Mouse (Mus musculus): Measurements from ENCODE around the gene Col2a1.

Gene Col2a1

GRCm38 (mm10) chr15:97963989-97964835, 40.3 kb downstream of the Col2a1 start, which contains the start of gene Tmem106c:
Gene Tmem106c, plus strand, starts transcription at chr15:97964200.
- DNase-seq (ENCODE audit: low spot score), result peak; percentile 96

GRCm38 (mm10) chr15:97963329-97963988, 41.0 kb downstream of the Col2a1 start:
- peak; percentile 34 for DNase-seq (ENCODE audit: low spot score)

- DNase-seq (ENCODE audit: low spot score), result no peak
These were observed 48.1 kb downstream of the Col2a1 start for GRCm38 (mm10) chr15:97956416-97956815.

- no peak for DNase-seq (ENCODE audit: low spot score)
These were observed 48.8 kb downstream of the Col2a1 start for GRCm38 (mm10) chr15:97955742-97956141.

GRCm38 (mm10) chr15:97955286-97955685, 49.2 kb downstream of the Col2a1 start:
- DNase-seq (ENCODE audit: low spot score), result no peak

- DNase-seq (ENCODE audit: low spot score), result no peak
These were observed 49.8 kb downstream of the Col2a1 start for GRCm38 (mm10) chr15:97954671-97955070.

GRCm38 (mm10) chr15:97952889-97953189, 51.7 kb downstream of the Col2a1 start:
- DNase-seq (ENCODE audit: low spot score), result no peak

GRCm38 (mm10) chr15:97952137-97952888, 52.2 kb downstream of the Col2a1 start:
- peak; percentile 80 for DNase-seq (ENCODE audit: low spot score)

- DNase-seq (ENCODE audit: low spot score), result no peak
These were observed 54.3 kb downstream of the Col2a1 start for GRCm38 (mm10) chr15:97950240-97950639.

- DNase-seq (ENCODE audit: low spot score), result no peak
These were observed 54.8 kb downstream of the Col2a1 start for GRCm38 (mm10) chr15:97949706-97950105.

- no peak for DNase-seq (ENCODE audit: low spot score)
These were observed 55.8 kb downstream of the Col2a1 start for GRCm38 (mm10) chr15:97948720-97949119.

GRCm38 (mm10) chr15:97945656-97946315, 58.7 kb downstream of the Col2a1 start:
- DNase-seq (ENCODE audit: low spot score), result no peak

GRCm38 (mm10) chr15:97944919-97945574, 59.4 kb downstream of the Col2a1 start:
- DNase-seq (ENCODE audit: low spot score), result no peak

- no peak for DNase-seq (ENCODE audit: low spot score)
These were observed 61.1 kb downstream of the Col2a1 start for GRCm38 (mm10) chr15:97943356-97943755.

- DNase-seq (ENCODE audit: low spot score), result no peak
These were observed 62.0 kb downstream of the Col2a1 start for GRCm38 (mm10) chr15:97942538-97942937.

- DNase-seq (ENCODE audit: low spot score), result no peak
These were observed 63.2 kb downstream of the Col2a1 start for GRCm38 (mm10) chr15:97941306-97941705.

GRCm38 (mm10) chr15:97940088-97940487, 64.4 kb downstream of the Col2a1 start:
- no peak for DNase-seq (ENCODE audit: low spot score)

- peak; percentile 78 for DNase-seq (ENCODE audit: low spot score)
These were observed 65.9 kb downstream of the Col2a1 start for GRCm38 (mm10) chr15:97938580-97938979.

GRCm38 (mm10) chr15:97932441-97932840, 72.1 kb downstream of the Col2a1 start:
- no peak for DNase-seq (ENCODE audit: low spot score)

- DNase-seq (ENCODE audit: low spot score), result no peak
These were observed 75.2 kb downstream of the Col2a1 start for GRCm38 (mm10) chr15:97929259-97929824.

GRCm38 (mm10) chr15:97927821-97928220, 76.7 kb downstream of the Col2a1 start:
- DNase-seq (ENCODE audit: low spot score), result no peak

All from adipocyte (in vitro differentiated cells).